Mouse (Mus musculus) megakaryocyte progenitor cell, adult 5-6 weeks (primary cell): ENCODE data around the gene Rnf150. TPM values are rescaled to one million over a fixed set of nuclear protein-coding genes. Genes with fewer than 3 reads are reported as not detected.

Experiments used
- ATAC-seq: replicated peaks from 2 replicates; pipeline ENCODE4 v1.8.0; 2016; ENCODE audit warnings: mild to moderate bottlenecking, moderate TSS enrichment, inconsistent platforms; ENCODE audit not compliant: poor library complexity
- total RNA-seq, 2 experiments: library from RNA; stranded (forward) in 1 of 2; stranded (reverse) in 1 of 2; fragments of 157-497, 149-512 nt in 1 of 2; fragments of 200-1000 nt in 1 of 2; gene quantifications; 2 replicates each; pipeline versions ENCODE4 v1.2.3 to v1.2.4; 2015 to 2017

The Rnf150 gene
- total RNA-seq, 2 experiments from 2014 or later = 0.21 to 0.99 TPM

DNA sequence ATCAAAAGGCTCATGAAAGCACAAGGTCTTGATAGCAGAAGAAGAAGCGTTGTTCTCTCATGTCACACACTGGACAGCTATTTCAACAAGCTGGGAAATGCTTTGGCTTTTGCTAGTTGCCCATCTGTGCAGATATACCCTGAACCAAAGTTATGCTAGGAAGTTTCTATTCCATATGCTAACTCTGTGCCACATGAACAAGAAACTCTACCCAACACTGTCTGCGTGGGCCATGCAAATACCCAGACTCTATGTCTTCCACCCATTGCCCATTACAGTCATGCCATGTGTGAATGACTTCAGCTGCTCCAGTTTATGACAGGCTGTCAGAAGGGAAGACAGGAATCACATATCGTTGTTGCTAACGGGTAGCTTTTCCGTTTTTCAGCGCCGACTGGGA lies 140.0 kb downstream of the Rnf150 start:
- ATAC-seq = no peak

DNA sequence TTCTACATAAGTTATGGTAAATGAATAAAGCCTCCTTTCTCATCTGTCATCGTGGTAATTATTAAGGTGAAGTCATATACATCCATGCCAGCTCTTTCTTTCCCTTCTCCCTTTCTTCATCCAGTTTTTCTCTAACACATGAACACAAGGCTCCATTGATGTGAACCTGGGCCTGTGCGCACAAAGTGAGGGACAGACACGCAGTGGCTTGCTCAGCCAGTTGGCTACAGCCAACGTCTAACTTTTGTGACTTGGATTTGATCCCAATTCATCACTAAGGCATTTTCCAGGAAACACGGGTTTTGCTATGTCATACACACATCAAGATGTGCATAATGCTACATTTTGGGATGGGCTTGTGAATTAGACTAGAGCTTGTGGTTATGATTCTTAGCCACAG lies 146.3 kb downstream of the Rnf150 start:
- no peak for ATAC-seq

DNA sequence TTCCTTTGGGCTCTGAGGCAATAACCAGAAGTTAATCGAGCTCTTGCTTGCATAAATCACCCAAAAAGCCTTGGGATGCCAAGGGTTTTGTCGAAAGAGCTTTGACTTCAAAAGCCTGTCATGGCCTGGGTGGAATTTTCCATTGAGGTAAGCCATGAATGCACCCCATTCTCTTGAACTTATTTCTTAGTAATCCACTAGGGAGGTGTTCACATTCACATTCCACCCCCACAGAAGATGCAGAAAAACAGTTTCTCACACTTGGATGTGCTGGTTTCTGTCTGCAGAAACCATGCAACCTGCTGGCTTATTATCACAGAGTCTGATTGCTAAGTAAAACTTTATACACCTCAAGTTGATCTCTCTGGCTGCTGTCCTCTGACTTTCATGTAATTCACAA lies 148.1 kb downstream of the Rnf150 start:
- ATAC-seq = no peak

DNA sequence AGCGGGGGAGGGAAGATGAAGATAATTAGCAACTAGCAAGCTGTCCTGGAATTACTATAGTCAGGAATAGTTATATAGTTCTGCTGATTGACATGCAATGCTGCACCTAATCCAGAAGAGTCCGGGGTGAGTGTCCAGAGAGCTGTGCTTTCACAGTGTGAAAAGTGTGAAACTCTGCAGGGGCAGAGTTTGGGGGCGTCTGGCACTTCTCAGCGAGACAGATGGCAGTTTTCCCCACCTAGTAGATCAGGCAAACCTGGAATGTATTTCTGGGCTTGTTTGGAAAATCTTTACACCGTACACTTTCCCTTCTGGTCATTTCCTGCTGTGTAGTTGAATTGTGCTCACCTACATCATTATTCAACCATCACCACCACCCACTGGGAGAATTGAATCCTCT lies 148.6 kb downstream of the Rnf150 start:
- ATAC-seq = no peak

DNA sequence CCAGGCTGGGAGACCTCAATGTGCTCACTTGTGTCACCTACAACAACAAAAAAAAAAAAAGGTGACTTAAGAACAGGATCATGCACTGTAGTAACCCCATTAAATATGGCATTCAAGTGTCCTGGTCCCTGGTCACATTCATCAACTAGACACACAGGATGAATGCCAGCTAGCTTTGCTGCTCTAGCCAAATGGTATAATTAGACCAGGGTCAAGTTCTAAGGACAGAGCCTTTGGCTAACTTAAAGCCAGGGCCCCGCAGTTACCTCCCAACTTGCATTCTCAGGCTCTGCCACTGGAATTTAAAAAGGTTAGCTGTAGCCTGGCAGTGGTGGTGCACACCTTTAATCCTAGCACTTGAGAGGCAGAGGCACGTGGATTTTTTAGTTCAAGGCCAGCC lies 165.1 kb downstream of the Rnf150 start:
- no peak for ATAC-seq

DNA sequence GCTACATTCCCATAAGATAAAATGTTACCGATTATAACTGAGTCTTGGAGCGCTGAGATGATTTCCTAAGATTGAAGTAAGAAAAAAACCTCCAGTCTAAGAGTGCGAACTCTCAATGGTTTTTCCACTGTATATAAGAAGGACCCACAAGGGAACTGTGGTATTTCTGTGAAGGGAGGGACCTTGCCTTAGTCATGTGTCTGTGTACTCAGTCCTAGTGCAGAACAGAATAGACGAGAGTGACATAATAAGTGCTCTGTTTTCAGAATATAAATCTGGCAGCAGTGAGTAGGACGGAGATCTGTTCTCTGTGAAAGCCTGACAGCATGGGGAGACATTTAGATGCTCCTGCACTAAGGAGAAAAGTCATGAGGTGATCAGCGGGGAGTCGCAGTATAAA lies 169.6 kb downstream of the Rnf150 start:
- no peak for ATAC-seq

DNA sequence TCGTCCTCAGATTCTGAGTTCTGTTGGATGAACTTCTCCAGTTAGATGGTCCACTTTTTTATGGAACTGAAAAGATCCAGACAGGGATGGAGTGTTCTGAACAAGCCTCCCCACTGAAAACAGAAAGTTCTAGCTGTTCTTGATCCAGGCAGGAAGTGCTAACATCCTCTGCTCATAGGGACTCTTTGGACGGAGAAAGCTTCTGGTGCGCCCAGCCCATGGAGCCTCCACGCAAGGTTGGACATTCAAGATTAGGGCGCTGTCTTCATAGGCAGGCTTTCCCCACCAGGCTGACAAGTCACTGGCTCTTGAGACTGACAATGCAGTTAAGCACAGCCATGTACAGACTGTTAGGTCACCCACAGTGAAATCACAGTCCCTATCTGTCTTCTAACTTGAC lies 172.0 kb downstream of the Rnf150 start:
- ATAC-seq = no peak

DNA sequence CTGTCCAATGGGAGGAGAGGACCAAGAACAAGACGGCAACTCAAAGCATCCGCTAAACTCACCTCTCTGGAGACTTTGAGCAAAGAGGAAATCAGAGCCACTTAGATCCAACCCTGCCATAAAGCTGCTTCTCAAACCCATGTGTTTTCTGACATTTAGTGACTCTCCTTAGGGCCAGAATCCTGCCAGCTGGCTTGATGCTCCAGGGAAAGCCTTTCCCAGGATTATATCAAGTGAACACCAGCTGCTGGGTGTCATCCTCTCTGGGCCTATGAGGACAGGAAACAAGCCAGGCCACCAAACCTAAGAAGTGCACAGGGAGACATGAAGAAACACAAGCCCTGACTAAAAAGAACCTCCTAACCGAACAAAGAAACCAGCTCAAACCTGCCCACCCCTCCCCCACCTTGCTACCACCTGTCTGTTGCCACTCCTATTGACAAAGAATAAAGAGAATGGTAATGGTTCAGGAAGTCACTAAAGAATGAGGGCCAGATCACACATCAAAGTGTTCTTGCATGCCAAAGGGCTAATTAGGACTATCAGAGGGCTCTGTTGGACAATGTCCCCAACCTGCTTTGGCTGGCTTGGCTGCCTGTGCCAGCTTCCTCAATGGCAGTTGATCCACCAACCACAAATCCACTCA lies 173.5 kb downstream of the Rnf150 start:
- no peak for ATAC-seq

DNA sequence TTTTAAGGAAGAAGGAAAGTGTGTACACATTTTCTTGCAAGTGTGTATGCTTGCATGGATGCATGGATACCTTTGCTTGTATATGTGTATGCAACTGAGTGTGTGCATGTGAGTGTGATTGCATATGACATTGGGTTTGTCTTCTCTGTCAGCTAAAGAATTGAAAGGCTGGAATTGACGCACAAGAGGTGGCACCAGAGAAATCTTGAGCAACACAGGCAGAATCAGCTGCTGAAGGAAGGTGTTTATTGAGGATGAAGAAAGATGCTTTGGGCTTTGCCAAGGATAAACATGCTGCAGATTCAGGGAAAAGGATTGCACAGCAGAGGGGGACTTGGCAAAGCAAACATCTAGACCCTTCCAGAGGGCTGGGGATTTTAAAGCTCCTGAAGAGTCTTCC lies 174.2 kb downstream of the Rnf150 start:
- ATAC-seq = no peak

DNA sequence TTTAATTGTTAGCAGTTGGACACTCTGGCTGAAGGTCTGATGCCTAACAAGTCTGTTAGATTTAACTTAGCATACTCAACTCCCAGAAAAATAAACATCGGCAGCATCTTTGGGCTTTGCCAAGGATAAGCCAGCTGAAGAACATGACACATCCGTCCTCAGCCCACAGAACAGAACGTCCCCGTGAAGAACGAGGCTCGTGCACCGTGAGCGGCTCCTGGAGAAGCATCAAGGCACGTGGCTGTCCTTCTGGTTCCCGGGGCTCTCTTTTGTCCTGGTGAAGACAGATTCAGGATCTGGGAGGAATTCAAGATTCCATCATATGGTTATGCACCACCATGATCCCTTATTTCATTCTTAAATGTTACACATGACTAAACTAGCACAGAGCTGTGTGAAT lies 175.4 kb downstream of the Rnf150 start:
- no peak for ATAC-seq

DNA sequence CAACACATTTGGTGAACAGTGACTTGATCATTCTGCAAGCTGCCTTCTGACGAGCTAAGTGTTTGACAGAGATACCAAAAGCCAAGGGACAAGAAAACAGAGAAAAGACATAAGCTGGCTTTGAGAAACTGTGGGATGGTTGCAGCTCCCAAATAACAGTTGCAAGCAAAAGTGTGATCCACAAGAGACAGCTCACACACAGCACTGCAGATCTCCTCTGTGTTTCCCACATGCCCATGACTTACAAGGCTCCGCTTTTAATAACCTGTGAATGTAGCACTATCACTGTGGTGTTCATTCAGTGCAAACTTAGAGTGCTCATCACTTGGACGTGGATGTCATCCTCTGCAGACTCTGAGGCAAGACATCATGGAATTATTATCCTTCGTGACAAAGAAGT lies 178.3 kb downstream of the Rnf150 start:
- no peak for ATAC-seq

DNA sequence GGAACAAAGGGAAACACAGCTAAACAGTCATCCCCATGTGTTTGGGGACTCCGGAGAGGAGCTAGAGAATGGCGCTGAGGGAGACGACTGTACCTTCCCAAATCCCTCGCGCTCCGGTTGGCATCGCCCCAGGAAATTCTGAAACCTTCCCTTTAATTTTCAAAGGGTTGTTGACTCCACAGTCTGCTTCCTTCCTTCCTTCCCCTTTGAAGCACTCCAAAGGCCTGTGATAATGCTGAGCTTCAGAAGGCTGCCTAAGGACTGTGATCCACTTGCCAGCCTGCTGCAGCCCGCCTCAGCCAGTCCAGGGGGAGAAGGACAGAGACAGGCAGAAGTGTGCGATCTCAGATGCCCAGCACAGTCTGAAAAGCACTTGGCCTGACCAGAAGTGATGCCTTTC lies 183.8 kb downstream of the Rnf150 start:
- no peak for ATAC-seq

DNA sequence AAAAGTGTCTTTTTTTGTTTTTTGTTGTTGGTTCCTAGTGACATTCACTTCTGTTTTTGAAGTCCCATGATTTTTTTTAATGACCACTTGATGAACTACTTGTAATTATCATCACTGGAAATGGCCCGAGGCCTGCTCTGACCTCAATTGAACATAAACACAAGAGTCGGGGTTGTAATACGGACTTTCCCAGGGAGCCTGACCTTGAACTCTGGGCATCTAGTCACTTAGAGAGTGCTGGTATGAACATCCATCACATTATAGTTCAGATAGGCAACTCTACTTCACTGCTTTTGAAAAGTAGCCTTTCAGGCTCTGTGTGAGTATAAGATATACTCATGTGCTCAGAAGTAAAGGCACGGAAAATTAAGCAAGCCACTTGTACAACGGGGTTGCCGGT lies 185.4 kb downstream of the Rnf150 start:
- no peak for ATAC-seq

DNA sequence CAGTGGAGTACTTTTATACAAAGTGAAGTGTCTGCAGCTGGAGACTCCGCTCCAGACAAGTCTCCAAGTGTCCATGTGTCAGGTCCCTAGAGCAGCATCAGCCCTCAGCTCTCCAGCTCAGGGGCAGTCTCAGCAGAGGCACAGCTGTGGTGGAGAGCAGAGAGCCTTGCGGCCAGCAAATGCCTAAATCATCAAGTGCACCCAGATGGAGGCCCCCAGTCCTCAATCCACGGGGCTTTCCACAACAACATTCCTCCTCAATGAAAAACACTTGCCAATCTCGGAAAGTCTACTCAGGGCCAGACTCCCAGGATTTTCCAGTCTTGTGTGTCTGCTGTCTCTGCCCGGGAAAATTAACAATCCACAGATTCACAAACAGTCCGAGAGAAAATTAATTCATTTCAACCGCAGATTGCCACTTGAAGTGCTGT lies 186.0 kb downstream of the Rnf150 start:
- no peak for ATAC-seq

DNA sequence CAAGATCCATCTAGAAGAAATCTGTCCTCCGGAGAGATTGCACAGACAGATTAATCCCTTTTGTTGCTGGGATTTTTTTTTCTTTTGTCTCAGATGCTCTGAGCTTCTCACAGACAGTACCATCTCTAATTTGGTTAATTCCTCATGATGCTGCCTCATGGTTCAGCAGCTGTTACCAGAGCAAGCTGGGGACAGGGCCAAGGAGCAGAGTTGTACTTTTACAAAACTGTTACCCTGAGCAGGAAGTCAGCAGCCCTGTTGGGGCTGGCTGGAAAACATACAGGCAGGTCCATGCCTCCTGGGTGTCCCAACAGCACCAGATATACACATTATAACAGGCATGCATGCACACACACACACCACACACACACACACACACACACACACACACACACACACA lies 186.5 kb downstream of the Rnf150 start:
- ATAC-seq = no peak

DNA sequence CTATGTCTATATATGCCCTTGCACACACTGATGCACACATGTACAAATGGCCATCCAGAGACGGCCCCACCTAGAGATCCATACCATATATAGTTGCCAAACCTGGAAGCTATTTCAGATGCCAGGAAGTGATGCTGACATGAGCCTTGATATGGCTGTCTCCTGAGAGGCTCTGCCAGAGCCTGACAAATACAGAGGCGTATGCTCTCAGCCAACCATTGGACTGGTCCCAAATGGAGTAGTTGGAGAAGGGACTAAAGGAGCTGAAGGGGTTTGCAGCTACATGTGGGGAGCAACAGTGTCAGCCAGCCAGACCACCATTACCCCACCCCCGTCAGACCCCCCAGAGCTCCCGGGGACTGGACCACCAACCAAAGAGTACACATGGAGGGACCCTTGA lies 189.7 kb downstream of the Rnf150 start:
- ATAC-seq = no peak

DNA sequence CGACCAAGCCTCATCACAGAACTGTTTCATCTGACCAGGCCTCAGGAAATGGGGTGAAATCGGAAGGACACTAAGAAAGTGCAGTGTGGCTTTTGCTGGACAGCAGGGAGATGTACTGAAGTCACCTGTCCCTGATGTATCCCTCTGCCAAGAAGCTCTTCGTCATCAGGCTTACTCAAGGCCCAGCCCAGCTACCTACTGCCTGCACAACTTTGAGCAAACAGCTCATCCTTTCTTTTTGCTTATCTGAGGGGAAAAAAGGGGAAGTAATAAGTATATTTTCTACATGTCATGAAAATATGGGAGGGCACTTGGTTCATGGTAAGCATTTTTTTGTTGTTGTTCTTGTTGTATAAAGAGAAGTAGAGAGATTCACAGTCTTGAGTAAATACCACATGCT lies 191.6 kb downstream of the Rnf150 start:
- peak; percentile 44 for ATAC-seq

DNA sequence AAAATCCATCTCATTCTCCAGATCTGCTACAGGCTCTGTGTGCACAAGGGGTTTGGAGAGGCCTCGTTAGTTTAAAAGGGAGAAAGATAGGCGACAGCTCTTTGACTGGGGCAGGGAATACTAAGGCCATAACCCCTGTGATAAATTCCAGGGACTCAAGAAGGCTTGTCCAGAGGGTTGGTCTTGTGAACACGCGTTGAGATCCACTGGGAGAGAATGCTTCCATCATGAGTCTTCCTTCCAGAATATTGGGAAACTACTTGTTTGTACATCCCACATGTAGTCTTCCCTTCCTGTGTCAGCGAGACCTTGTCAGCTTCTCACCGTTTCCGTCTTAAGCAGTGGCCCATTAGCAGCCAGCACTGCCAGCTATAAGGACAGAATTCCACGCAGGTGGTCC lies 195.8 kb downstream of the Rnf150 start:
- ATAC-seq = no peak

DNA sequence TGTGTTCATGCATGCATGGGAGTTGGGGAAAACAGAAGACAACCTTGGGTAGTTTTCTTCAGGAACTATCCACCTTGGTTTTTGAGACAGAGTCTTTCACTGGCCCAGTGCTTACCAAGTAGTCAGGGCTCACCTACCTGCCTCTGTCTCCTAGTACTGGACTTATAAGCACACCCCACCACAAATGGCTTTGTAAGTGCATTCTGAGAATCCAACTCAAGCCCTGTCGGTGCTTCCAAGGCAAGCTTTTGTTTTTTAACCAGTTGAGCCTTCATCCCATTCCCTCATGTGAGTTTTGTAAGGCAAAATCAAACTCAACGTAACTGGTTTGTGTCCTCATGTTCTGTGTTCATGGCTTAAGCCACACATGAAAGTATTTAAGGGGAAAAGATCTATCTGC lies 196.9 kb downstream of the Rnf150 start:
- ATAC-seq = no peak

DNA sequence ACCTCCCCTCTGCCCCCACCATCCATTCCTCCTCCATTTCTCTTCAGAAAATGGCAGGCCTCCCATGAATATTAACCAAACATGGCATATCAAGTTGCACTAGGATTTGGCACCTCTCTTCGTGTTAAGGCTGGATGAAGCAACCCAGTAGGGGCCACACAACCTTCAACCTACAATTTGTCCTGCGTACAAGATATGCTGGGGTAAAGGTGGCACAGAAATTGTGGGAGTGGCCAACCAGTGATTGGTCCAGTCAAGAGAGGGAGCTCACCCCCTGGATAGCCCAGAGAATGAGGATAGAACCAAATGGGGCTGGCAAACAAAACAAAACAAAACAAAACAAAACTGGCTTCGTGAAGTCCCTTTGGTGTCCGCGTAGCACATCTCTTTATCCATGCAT lies 198.1 kb downstream of the Rnf150 start:
- ATAC-seq = no peak

DNA sequence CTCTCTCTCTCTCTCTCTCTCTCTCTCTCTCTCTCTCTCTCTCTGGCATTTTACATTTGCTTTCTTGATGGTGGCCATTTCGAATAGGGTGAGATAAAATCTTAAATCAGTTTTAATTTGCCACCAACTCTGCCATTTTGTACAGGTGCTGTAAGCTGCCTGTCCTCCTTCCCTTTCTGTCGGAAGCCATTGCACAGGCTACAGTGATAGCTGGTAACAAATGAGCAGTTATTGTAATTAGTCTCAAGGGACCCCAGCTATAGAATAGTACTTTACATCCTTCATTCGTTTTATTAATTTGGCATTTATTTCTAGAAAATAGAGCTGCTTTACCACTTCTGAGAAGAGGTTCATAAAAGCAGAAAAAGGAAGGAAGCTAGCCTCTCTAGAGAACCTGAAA lies 198.7 kb downstream of the Rnf150 start:
- ATAC-seq = no peak

DNA sequence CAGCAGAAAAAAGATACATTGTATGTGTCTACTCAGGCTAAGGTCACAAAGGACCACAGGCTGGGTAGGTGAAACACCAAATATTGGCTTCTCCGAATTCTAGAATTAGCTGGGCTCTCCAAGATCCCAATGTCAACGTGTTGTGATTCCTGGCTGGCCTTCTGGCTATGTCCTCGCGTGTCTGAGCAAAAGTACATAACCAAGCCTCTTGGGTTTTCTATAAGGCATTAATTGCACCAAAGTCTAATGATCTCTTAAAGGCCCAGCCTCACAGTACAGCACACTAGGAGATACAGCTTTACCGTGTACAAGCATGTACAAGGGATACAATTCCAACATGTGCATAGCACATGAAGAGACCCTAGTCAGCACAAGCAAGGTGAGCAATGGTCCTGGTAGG lies 199.1 kb downstream of the Rnf150 start:
- no peak for ATAC-seq

DNA sequence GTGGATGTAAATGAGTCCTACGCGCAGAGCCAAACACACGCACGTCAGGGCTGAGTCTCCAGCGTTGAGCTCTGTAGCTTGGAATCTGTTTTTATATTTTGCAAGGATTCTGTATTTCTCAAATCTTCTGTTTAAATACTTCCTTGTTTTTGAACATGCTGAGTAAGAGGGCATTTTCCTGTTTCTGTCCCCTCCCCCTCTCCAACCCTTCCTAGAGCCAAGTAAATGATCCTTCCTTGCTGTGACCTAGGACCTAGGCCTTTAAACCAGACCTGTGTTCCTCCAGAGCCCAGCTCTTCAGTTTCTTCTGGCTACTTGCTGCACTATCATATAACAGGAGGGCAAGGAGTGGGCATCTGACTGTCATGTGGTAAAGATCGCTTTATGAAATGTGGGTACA lies 200.9 kb downstream of the Rnf150 start:
- ATAC-seq = peak; percentile 74

DNA sequence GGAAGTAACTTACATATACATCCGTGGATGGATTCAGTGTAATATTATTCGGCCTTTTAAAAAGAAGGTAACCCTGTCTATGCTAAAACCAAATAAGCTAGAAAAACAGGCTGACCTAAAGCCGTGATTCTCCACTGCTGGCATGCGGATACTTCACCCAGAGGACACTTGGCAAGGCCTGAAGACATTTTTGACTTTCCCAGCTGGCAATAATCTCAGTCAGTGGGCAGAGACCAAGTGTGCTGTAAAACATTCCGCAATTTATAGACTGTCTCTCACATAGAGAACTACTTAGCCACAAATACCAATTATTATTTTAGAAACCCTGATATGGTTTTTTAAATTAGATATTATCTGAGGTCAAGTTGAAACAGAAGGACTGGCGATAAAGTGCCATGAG lies 202.9 kb downstream of the Rnf150 start:
- ATAC-seq = no peak
